Mouse (Mus musculus): ENCODE measurements around the gene Tfcp2l1. TPM values are rescaled to one million over a fixed set of nuclear protein-coding genes. Genes with fewer than 3 reads are reported as not detected.
"Not testable (repeated sequence)": the region's sequence is repeated elsewhere in the genome, so short reads cannot be mapped to it uniquely, and the experiment has no call there.

Gene Tfcp2l1
- polyA plus RNA-seq (2016; fragmentation: Nextera tagmentation; extraction: Ambion mirVana) = 1.3 and 1.5 TPM in 2 replicates

GRCm38 (mm10) chr1:118627781-118628464 is at the start of gene Tfcp2l1:
Gene Tfcp2l1, plus strand, starts transcription at chr1:118627945.
- Histone ChIP-seq H3K27me3 (ENCODE audit: insufficient read depth, poor library complexity, severe bottlenecking) (peaks cover 57% of the 10 kb centered on the region), H3K9me3 (no peaks in the 10 kb centered on the region), H3K4me3 (peak within 1 kb of the TSS; percentile 72), H3K27ac (peak within 1 kb of the TSS; percentile 64), H3K36me3 (no peaks in the 10 kb centered on the region), H3K4me1 (peaks cover 21% of the 10 kb centered on the region)
- peak; percentile 92 for DNase-seq (ENCODE audit: low spot score)
- under 1% methylated on average over 48 of the region's 48 CpGs for WGBS

GRCm38 (mm10) chr1:118580174-118580702 is 47.5 kb upstream of the Tfcp2l1 start:
- WGBS = 90% methylated on average over 2 of the region's 2 CpGs
- peaks cover 64% of the 10 kb centered on the region for H3K36me3 ChIP-seq
- no peak for DNase-seq (ENCODE audit: low spot score)
- no peak overlapping the region for H3K4me3 ChIP-seq
- H3K27ac ChIP-seq = no peak overlapping the region
- no peaks in the 10 kb centered on the region for H3K4me1 ChIP-seq
- no peaks in the 10 kb centered on the region for H3K9me3 ChIP-seq
- H3K27me3 ChIP-seq (ENCODE audit: insufficient read depth, poor library complexity, severe bottlenecking) = no peaks in the 10 kb centered on the region

GRCm38 (mm10) chr1:118581179-118581578 is 46.6 kb upstream of the Tfcp2l1 start:
- H3K27ac ChIP-seq = no peak overlapping the region
- no peaks in the 10 kb centered on the region for H3K27me3 ChIP-seq (ENCODE audit: insufficient read depth, poor library complexity, severe bottlenecking)
- 88% methylated on average over 8 of the region's 8 CpGs for WGBS
- no peak for DNase-seq (ENCODE audit: low spot score)
- H3K36me3 ChIP-seq = peaks cover 54% of the 10 kb centered on the region
- no peak overlapping the region for H3K4me3 ChIP-seq
- H3K4me1 ChIP-seq = no peaks in the 10 kb centered on the region
- no peaks in the 10 kb centered on the region for H3K9me3 ChIP-seq

- H3K27me3 ChIP-seq (ENCODE audit: insufficient read depth, poor library complexity, severe bottlenecking) = no peaks in the 10 kb centered on the region
- peaks cover 58% of the 10 kb centered on the region for H3K36me3 ChIP-seq
- WGBS = 78% methylated on average over 5 of the region's 5 CpGs
- H3K9me3 ChIP-seq = no peaks in the 10 kb centered on the region
- DNase-seq (ENCODE audit: low spot score) = no peak
- H3K27ac ChIP-seq = no peak overlapping the region
- peaks cover 10% of the 10 kb centered on the region for H3K4me1 ChIP-seq
- H3K4me3 ChIP-seq = no peak overlapping the region
Measured at GRCm38 (mm10) chr1:118589721-118590120, 38.0 kb upstream of the Tfcp2l1 start.

GRCm38 (mm10) chr1:118592933-118593332 is 34.8 kb upstream of the Tfcp2l1 start:
- Histone ChIP-seq H3K4me3 (no peak overlapping the region), H3K4me1 (peaks cover 24% of the 10 kb centered on the region), H3K36me3 (peaks cover 80% of the 10 kb centered on the region), H3K9me3 (no peaks in the 10 kb centered on the region), H3K27ac (no peak overlapping the region), H3K27me3 (ENCODE audit: insufficient read depth, poor library complexity, severe bottlenecking) (no peaks in the 10 kb centered on the region)
- 78% methylated on average over 4 of the region's 4 CpGs for WGBS
- no peak for DNase-seq (ENCODE audit: low spot score)

- Histone ChIP-seq H3K4me3 (no peak overlapping the region), H3K4me1 (peaks cover 24% of the 10 kb centered on the region), H3K27me3 (ENCODE audit: insufficient read depth, poor library complexity, severe bottlenecking) (no peaks in the 10 kb centered on the region), H3K36me3 (peaks cover 87% of the 10 kb centered on the region), H3K27ac (no peak overlapping the region), H3K9me3 (no peaks in the 10 kb centered on the region)
- DNase-seq (ENCODE audit: low spot score) = no peak
- 30% methylated on average over 2 of the region's 2 CpGs for WGBS
Measured at GRCm38 (mm10) chr1:118595395-118595794, 32.4 kb upstream of the Tfcp2l1 start.

GRCm38 (mm10) chr1:118597475-118598213 is 30.1 kb upstream of the Tfcp2l1 start:
- no peak for DNase-seq (ENCODE audit: low spot score)
- H3K4me1 ChIP-seq = peaks cover 24% of the 10 kb centered on the region
- 90% methylated on average over 2 of the region's 2 CpGs for WGBS
- H3K36me3 ChIP-seq = peaks cover 88% of the 10 kb centered on the region
- H3K27ac ChIP-seq = no peak overlapping the region
- no peaks in the 10 kb centered on the region for H3K9me3 ChIP-seq
- no peak overlapping the region for H3K4me3 ChIP-seq
- no peaks in the 10 kb centered on the region for H3K27me3 ChIP-seq (ENCODE audit: insufficient read depth, poor library complexity, severe bottlenecking)

- Histone ChIP-seq H3K4me1 (peaks cover 24% of the 10 kb centered on the region), H3K9me3 (no peaks in the 10 kb centered on the region), H3K36me3 (peaks cover 90% of the 10 kb centered on the region), H3K4me3 (no peak overlapping the region), H3K27ac (no peak overlapping the region), H3K27me3 (ENCODE audit: insufficient read depth, poor library complexity, severe bottlenecking) (no peaks in the 10 kb centered on the region)
- no peak for DNase-seq (ENCODE audit: low spot score)
- 85% methylated on average over 3 of the region's 3 CpGs for WGBS
Measured at GRCm38 (mm10) chr1:118598339-118598738, 29.4 kb upstream of the Tfcp2l1 start.

- 82% methylated on average over 3 of the region's 3 CpGs for WGBS
Measured at GRCm38 (mm10) chr1:118613631-118614183, 14.0 kb upstream of the Tfcp2l1 start.

GRCm38 (mm10) chr1:118621055-118621454 is 6.7 kb upstream of the Tfcp2l1 start:
- not testable (repeated sequence) for DNase-seq (ENCODE audit: low spot score); H3K4me3 ChIP-seq; H3K9me3 ChIP-seq; H3K4me1 ChIP-seq; H3K27ac ChIP-seq; H3K36me3 ChIP-seq
- H3K27me3 ChIP-seq (ENCODE audit: insufficient read depth, poor library complexity, severe bottlenecking) = peaks cover 20% of the 10 kb centered on the region
- WGBS = 76% methylated on average over 5 of the region's 5 CpGs

More at GRCm38 (mm10) chr1:118613631-118614183, 14.0 kb upstream of the Tfcp2l1 start:
- Histone ChIP-seq H3K36me3 (peaks cover 19% of the 10 kb centered on the region), H3K4me3 (no peak overlapping the region), H3K27me3 (ENCODE audit: insufficient read depth, poor library complexity, severe bottlenecking) (no peaks in the 10 kb centered on the region), H3K9me3 (no peaks in the 10 kb centered on the region), H3K4me1 (no peaks in the 10 kb centered on the region), H3K27ac (no peak overlapping the region)
- DNase-seq (ENCODE audit: low spot score) = no peak

- 44% methylated on average over 3 of the region's 3 CpGs for WGBS
- no peaks in the 10 kb centered on the region for H3K9me3 ChIP-seq
- no peak overlapping the region for H3K27ac ChIP-seq
Measured at GRCm38 (mm10) chr1:118622857-118623256, 4.9 kb upstream of the Tfcp2l1 start.

GRCm38 (mm10) chr1:118625461-118625860 is 2.3 kb upstream of the Tfcp2l1 start:
- peaks cover 58% of the 10 kb centered on the region for H3K27me3 ChIP-seq (ENCODE audit: insufficient read depth, poor library complexity, severe bottlenecking)
- no peak overlapping the region for H3K4me3 ChIP-seq
- H3K9me3 ChIP-seq = no peaks in the 10 kb centered on the region
- WGBS = 44% methylated on average over 6 of the region's 6 CpGs
- peaks cover 21% of the 10 kb centered on the region for H3K4me1 ChIP-seq
- no peak overlapping the region; the same call in 1 of the 2 replicates for H3K27ac ChIP-seq
- no peak for DNase-seq (ENCODE audit: low spot score)
- no peaks in the 10 kb centered on the region for H3K36me3 ChIP-seq

More at GRCm38 (mm10) chr1:118622857-118623256, 4.9 kb upstream of the Tfcp2l1 start:
- Histone ChIP-seq H3K4me1 (peaks cover 17% of the 10 kb centered on the region), H3K36me3 (no peaks in the 10 kb centered on the region), H3K27me3 (ENCODE audit: insufficient read depth, poor library complexity, severe bottlenecking) (peaks cover 38% of the 10 kb centered on the region), H3K4me3 (no peak overlapping the region)
- DNase-seq (ENCODE audit: low spot score) = no peak

- peaks cover 63% of the 10 kb centered on the region for H3K27me3 ChIP-seq (ENCODE audit: insufficient read depth, poor library complexity, severe bottlenecking)
- 29% methylated on average over 2 of the region's 2 CpGs for whole genome bisulfite sequencing
Measured at GRCm38 (mm10) chr1:118625921-118626320, 1.8 kb upstream of the Tfcp2l1 start.

More at GRCm38 (mm10) chr1:118625921-118626320, 1.8 kb upstream of the Tfcp2l1 start:
- H3K27ac ChIP-seq = no peak overlapping the region; the same call in 1 of the 2 replicates
- no peak for DNase-seq (ENCODE audit: low spot score)
- H3K9me3 ChIP-seq = no peaks in the 10 kb centered on the region
- peaks cover 21% of the 10 kb centered on the region for H3K4me1 ChIP-seq
- no peak overlapping the region for H3K4me3 ChIP-seq
- H3K36me3 ChIP-seq = no peaks in the 10 kb centered on the region
